Mouse (Mus musculus) MEL (cell line): ENCODE measurements around the gene March2. TPM values are rescaled to one million over a fixed set of nuclear protein-coding genes. Genes with fewer than 3 reads are reported as not detected.

Experiments
- DNase-seq: peaks from one replicate; pipeline ENCODE4 v3.0.0; 2011; ENCODE audit warnings: low read depth, low spot score
- H3K27ac ChIP-seq: 2 replicates; pipeline ENCODE4 v1.5.1; 2012; ENCODE audit warnings: low read depth, mild to moderate bottlenecking, control low read depth, low read length, moderate library complexity; ENCODE audit not compliant: control insufficient read depth
- H3K27me3 ChIP-seq, 2 experiments: fragments of 150-350 bp in 1 of 2; sonication (generic) in 1 of 2; 2 replicates each; pipeline ENCODE4 v1.6.1; 2012; ENCODE audit warnings: low read length in 2 of 2, mild to moderate bottlenecking in 2 of 2, improper control_type of control experiment in 1 of 2, moderate library complexity in 1 of 2; ENCODE audit not compliant: insufficient read depth in 2 of 2, control insufficient read depth in 1 of 2
- H3K36me3 ChIP-seq, 2 experiments: 2 replicates each; pipeline ENCODE4 v1.6.1; 2012 to 2014; ENCODE audit warnings: low read length in 2 of 2, improper control_type of control experiment in 1 of 2, inconsistent platforms in 1 of 2, mild to moderate bottlenecking in 1 of 2; ENCODE audit not compliant: insufficient read depth in 2 of 2, control insufficient read depth in 1 of 2
- H3K4me1 ChIP-seq, 2 experiments: fragments of 150-350 bp in 1 of 2; sonication (generic) in 1 of 2; 2 replicates each; pipeline ENCODE4 v1.6.1; 2012; ENCODE audit warnings: low read length in 2 of 2, improper control_type of control experiment in 1 of 2, mild to moderate bottlenecking in 1 of 2; ENCODE audit not compliant: insufficient read depth in 2 of 2, control insufficient read depth in 1 of 2
- H3K4me3 ChIP-seq, 2 experiments: fragments of 150-350 bp in 1 of 2; sonication (generic) in 1 of 2; 2 replicates each; pipeline ENCODE4 v1.5.1; 2012; ENCODE audit warnings: low read depth in 2 of 2, low read length in 2 of 2, mild to moderate bottlenecking in 2 of 2, moderate library complexity in 2 of 2, control low read depth in 1 of 2, improper control_type of control experiment in 1 of 2; ENCODE audit not compliant: control insufficient read depth in 1 of 2, insufficient read depth in 1 of 2
- H3K79me2 ChIP-seq: 2 replicates; pipeline ENCODE4 v1.6.1; 2012; ENCODE audit warnings: mild to moderate bottlenecking, low read length, moderate library complexity; ENCODE audit not compliant: control insufficient read depth, poor library complexity, insufficient read depth
- H3K9ac ChIP-seq: 2 replicates; pipeline ENCODE4 v1.6.1; 2012; ENCODE audit warnings: low read depth, mild to moderate bottlenecking, control low read depth, low read length, moderate library complexity; ENCODE audit not compliant: control insufficient read depth, poor library complexity, severe bottlenecking
- H3K9me3 ChIP-seq: fragments of 150-350 bp; sonication (generic); replicated peaks from 2 replicates; pipeline ENCODE4 v1.6.1; 2012; ENCODE audit warnings: mild to moderate bottlenecking, low read length, improper control_type of control experiment, moderate library complexity; ENCODE audit not compliant: insufficient read depth
- CTCF ChIP-seq, 3 experiments: IDR thresholded peaks in 2 of 3; conservative IDR thresholded peaks in 1 of 3; 2 replicates each; pipeline ENCODE4 v1.5.1; 2011 to 2012; ENCODE audit warnings: low read length in 3 of 3, low read depth in 2 of 3, mild to moderate bottlenecking in 2 of 3, improper control_type of control experiment in 1 of 3, inconsistent platforms in 1 of 3, mixed read lengths in 1 of 3, moderate library complexity in 1 of 3; ENCODE audit not compliant: control insufficient read depth in 1 of 3, insufficient read depth in 1 of 3, poor library complexity in 1 of 3, severe bottlenecking in 1 of 3
- E2F4 ChIP-seq: IDR thresholded peaks from 2 replicates; pipeline ENCODE4 v1.6.1; 2011; ENCODE audit warnings: low read depth, low read length, improper control_type of control experiment, borderline replicate concordance
- ELF1 ChIP-seq: IDR thresholded peaks from 2 replicates; pipeline ENCODE4 v1.6.1; 2014; ENCODE audit warnings: low read depth, mild to moderate bottlenecking, inconsistent platforms, low read length, improper control_type of control experiment, moderate library complexity
- JUND ChIP-seq: IDR thresholded peaks from 2 replicates; pipeline ENCODE4 v1.6.1; 2011; ENCODE audit warnings: low read depth, mild to moderate bottlenecking, improper control_type of control experiment, low read length
- KAT2A ChIP-seq: conservative IDR thresholded peaks from 2 replicates; pipeline ENCODE4 v1.6.1; 2012; ENCODE audit warnings: low read depth, low read length, improper control_type of control experiment, inconsistent platforms
- MAFK ChIP-seq: IDR thresholded peaks from 2 replicates; pipeline ENCODE4 v1.6.1; 2011; ENCODE audit warnings: low read depth, mild to moderate bottlenecking, low read length, improper control_type of control experiment, borderline replicate concordance
- MAZ ChIP-seq: IDR thresholded peaks from 2 replicates; pipeline ENCODE4 v1.6.1; 2012; ENCODE audit warnings: low read depth, mild to moderate bottlenecking, inconsistent platforms, low read length, improper control_type of control experiment
- NELFE ChIP-seq: IDR thresholded peaks from 2 replicates; pipeline ENCODE4 v1.6.1; 2011; ENCODE audit warnings: low read depth, low read length, improper control_type of control experiment
- NRF1 ChIP-seq: IDR thresholded peaks from 2 replicates; pipeline ENCODE4 v1.6.1; 2014; ENCODE audit warnings: low read depth, mild to moderate bottlenecking, inconsistent platforms, low read length, improper control_type of control experiment, moderate library complexity; ENCODE audit not compliant: poor library complexity, insufficient read depth, severe bottlenecking
- POLR2A ChIP-seq, 2 experiments: IDR thresholded peaks; 2 replicates each; pipeline ENCODE4 v1.6.1; 2011 to 2012; ENCODE audit warnings: low read length in 2 of 2, mild to moderate bottlenecking in 2 of 2, control low read depth in 1 of 2, improper control_type of control experiment in 1 of 2, low read depth in 1 of 2, moderate library complexity in 1 of 2; ENCODE audit not compliant: control insufficient read depth in 1 of 2, insufficient read depth in 1 of 2, poor library complexity in 1 of 2
- SIN3A ChIP-seq: IDR thresholded peaks from 2 replicates; pipeline ENCODE4 v1.6.1; 2012; ENCODE audit warnings: low read length, improper control_type of control experiment, inconsistent platforms
- SMC3 ChIP-seq: IDR thresholded peaks from 2 replicates; pipeline ENCODE4 v1.6.1; 2011; ENCODE audit warnings: low read depth, low read length, improper control_type of control experiment
- TCF12 ChIP-seq: IDR thresholded peaks from 2 replicates; pipeline ENCODE4 v1.6.1; 2014; ENCODE audit warnings: low read depth, mild to moderate bottlenecking, inconsistent platforms, low read length, improper control_type of control experiment, moderate library complexity
- USF2 ChIP-seq, 2 experiments: IDR thresholded peaks; 2 replicates each; pipeline ENCODE4 v1.6.1; 2011 to 2012; ENCODE audit warnings: improper control_type of control experiment in 2 of 2, low read length in 2 of 2, borderline replicate concordance in 1 of 2, inconsistent platforms in 1 of 2, low read depth in 1 of 2, mild to moderate bottlenecking in 1 of 2; ENCODE audit not compliant: insufficient read depth in 1 of 2
- polyA plus RNA-seq, 2 experiments: library from polyadenylated mRNA; stranded (reverse) in 1 of 2; unstranded in 1 of 2; fragments of >175 nt in 1 of 2; fragments of >200 nt in 1 of 2; gene quantifications; 2 replicates each; pipeline versions ENCODE4 v1.2.1 to v1.2.4; 2012; ENCODE audit warnings: low replicate concordance in 2 of 2, low read depth in 1 of 2; ENCODE audit not compliant: insufficient read length in 2 of 2, insufficient read depth in 1 of 2, missing spikeins in 1 of 2
- total RNA-seq: library from RNA; depleted of rRNA; stranded (reverse); fragments of 300-350 nt; gene quantifications from 2 replicates; pipeline ENCODE4 v1.2.3, GENCODE M21; 2012; rRNA removed

March2 gene
- total and polyA plus RNA-seq, 3 experiments, result 10.9 to 18.8 TPM; not detected in 1

- H3K27me3 ChIP-seq, result no peaks in the 10 kb centered on the region
- DNase-seq, result no peak
- H3K79me2 ChIP-seq, result no peaks in the 10 kb centered on the region
- H3K27ac ChIP-seq, result no peak within 1 kb of the TSS
- H3K9me3 ChIP-seq, result no peaks in the 10 kb centered on the region
- no peak within 1 kb of the TSS for H3K9ac ChIP-seq
- H3K36me3 ChIP-seq, result peaks cover 0 to 4% of the 10 kb centered on the region in 2 experiments; a peak in 2 of 4 replicates
- H3K4me1 ChIP-seq, result peaks cover 6 to 7% of the 10 kb centered on the region in 2 experiments; a peak in 3 of 4 replicates
- no peak within 1 kb of the TSS for H3K4me3 ChIP-seq
- TF ChIP-seq SMC3 (no peak), ELF1 (no peak), JUND (no peak), CTCF (IDR thresholded peaks at IDR 0.05 in 2 of 3, conservative IDR thresholded peaks at IDR 0.05 in 1 of 3; ENCODE audit: control insufficient read depth in 1 of 3, insufficient read depth in 1 of 3, low read depth in 2 of 3, low read length in 3 of 3, poor library complexity in 1 of 3, severe bottlenecking in 1 of 3) (no peak), SIN3A (no peak), NRF1 (no peak), NELFE (no peak), KAT2A (no peak)
These were observed 80.8 kb downstream of the March2 start, which contains the start of gene Pram1 for GRCm38 (mm10) chr17:33637516-33638276. Gene Pram1 (plus strand): TSS chr17:33638056.

- DNase-seq, result no peak
- no peaks in the 10 kb centered on the region for H3K79me2 ChIP-seq
These were observed 81.4 kb downstream of the March2 start for GRCm38 (mm10) chr17:33637038-33637437.

More at GRCm38 (mm10) chr17:33637038-33637437, 81.4 kb downstream of the March2 start:
- Histone ChIP-seq H3K9me3 (no peaks in the 10 kb centered on the region), H3K4me3 (no peak overlapping the region), H3K9ac (no peak overlapping the region), H3K36me3 (peaks cover 0 to 4% of the 10 kb centered on the region in 2 experiments; a peak in 2 of 4 replicates), H3K4me1 (peaks cover 6 to 7% of the 10 kb centered on the region in 2 experiments; a peak in 3 of 4 replicates), H3K27me3 (no peaks in the 10 kb centered on the region), H3K27ac (no peak overlapping the region)
- TF ChIP-seq MAZ (no peak), NRF1 (no peak), POLR2A (IDR thresholded peaks at IDR 0.05; ENCODE audit: control insufficient read depth in 1 of 2, insufficient read depth in 1 of 2, low read depth in 1 of 2, low read length in 2 of 2, poor library complexity in 1 of 2) (no peak), SIN3A (no peak), KAT2A (no peak), MAFK (no peak), E2F4 (no peak), USF2 (IDR thresholded peaks at IDR 0.05; ENCODE audit: borderline replicate concordance in 1 of 2, insufficient read depth in 1 of 2, low read depth in 1 of 2, low read length in 2 of 2) (no peak), TCF12 (no peak)

Other genes with a start within 250 kb of the March2 start
- 9.6 and 11.3 TPM in 2 replicates for gene Adamts10, start 194.5 kb downstream of the March2 start, total RNA-seq
- 10 to 100 TPM in 1 of 2 experiments, not detected in 1; 21.0 TPM for gene Adamts10, start 194.5 kb downstream of the March2 start, polyA plus RNA-seq
- 0.08 and 0.13 TPM in 2 replicates for gene Myo1f, start 163.0 kb downstream of the March2 start, total RNA-seq
- gene Myo1f, start 163.0 kb downstream of the March2 start, polyA plus RNA-seq, result under 1 TPM in 1 of 2 experiments, not detected in 1; 0.40 TPM
- gene Zfp414, start 89.6 kb downstream of the March2 start, total RNA-seq, result 8.1 and 8.6 TPM in 2 replicates
- gene Zfp414, start 89.6 kb downstream of the March2 start, polyA plus RNA-seq, result 10 to 100 TPM in 1 of 2 experiments, not detected in 1; 52.2 TPM
- 0.12 TPM in 1 of 2 replicates, not detected in the other for gene Pram1, start 80.6 kb downstream of the March2 start, total RNA-seq
- gene Pram1, start 80.6 kb downstream of the March2 start, polyA plus RNA-seq, result 1 to 10 TPM in 1 of 2 experiments, not detected in 1; 1.6 TPM
- gene Hnrnpm, start 31.8 kb downstream of the March2 start, total RNA-seq, result 203 and 224 TPM in 2 replicates
- gene Hnrnpm, start 31.8 kb downstream of the March2 start, polyA plus RNA-seq, result 100 to 1,000 TPM; 420 to 473 TPM
- gene Rab11b, start 41.9 kb upstream of the March2 start, total RNA-seq, result 24.0 and 26.3 TPM in 2 replicates
- gene Rab11b, start 41.9 kb upstream of the March2 start, polyA plus RNA-seq, result 100 to 1,000 TPM in 1 of 2 experiments, not detected in 1; 105 TPM
- 11.7 and 13.5 TPM in 2 replicates for gene Angptl4, start 63.2 kb upstream of the March2 start, total RNA-seq
- gene Angptl4, start 63.2 kb upstream of the March2 start, polyA plus RNA-seq, result 10 to 100 TPM in 1 of 2 experiments, not detected in 1; 15.8 TPM
- gene Kank3, start 91.8 kb upstream of the March2 start, total RNA-seq, result 5.0 and 5.2 TPM in 2 replicates
- 1 to 10 TPM in 1 of 2 experiments, not detected in 1; 5.5 TPM for gene Kank3, start 91.8 kb upstream of the March2 start, polyA plus RNA-seq
- gene Rps28, start 105.9 kb upstream of the March2 start, total RNA-seq, result 3,378 and 3,556 TPM in 2 replicates
- 1,000 to 10,000 TPM in 1 of 2 experiments, 100 to 1,000 TPM in 1; 994 to 2,154 TPM for gene Rps28, start 105.9 kb upstream of the March2 start, polyA plus RNA-seq
- 359 and 370 TPM in 2 replicates for gene Ndufa7, start 105.9 kb upstream of the March2 start, total RNA-seq
- gene Ndufa7, start 105.9 kb upstream of the March2 start, polyA plus RNA-seq, result 100 to 1,000 TPM in 1 of 2 experiments, not detected in 1; 326 TPM
- 38.5 and 48.5 TPM in 2 replicates for gene Cd320, start 124.4 kb upstream of the March2 start, total RNA-seq
- 10 to 100 TPM in 1 of 2 experiments, not detected in 1; 45.6 TPM for gene Cd320, start 124.4 kb upstream of the March2 start, polyA plus RNA-seq
- gene Gm7029, start 155.2 kb upstream of the March2 start, total RNA-seq, result not detected in 2 replicates
- gene Gm7029, start 155.2 kb upstream of the March2 start, polyA plus RNA-seq, result not detected
- gene Kifc1, start 172.0 kb upstream of the March2 start, total RNA-seq, result 17.1 and 20.6 TPM in 2 replicates
- gene Kifc1, start 172.0 kb upstream of the March2 start, polyA plus RNA-seq, result 10 to 100 TPM in 1 of 2 experiments, not detected in 1; 53.5 TPM
- gene Platr17, start 186.5 kb upstream of the March2 start, total RNA-seq, result not detected in 2 replicates
- not detected for gene Platr17, start 186.5 kb upstream of the March2 start, polyA plus RNA-seq
- gene Daxx, start 190.7 kb upstream of the March2 start, total RNA-seq, result 39.6 and 40.6 TPM in 2 replicates
- 10 to 100 TPM in 1 of 2 experiments, not detected in 1; 68.0 TPM for gene Daxx, start 190.7 kb upstream of the March2 start, polyA plus RNA-seq
- 14.7 and 24.3 TPM in 2 replicates for gene Tapbp, start 197.2 kb upstream of the March2 start, total RNA-seq
- gene Tapbp, start 197.2 kb upstream of the March2 start, polyA plus RNA-seq, result 10 to 100 TPM in 1 of 2 experiments, not detected in 1; 33.3 TPM
- gene Zbtb22, start 197.2 kb upstream of the March2 start, total RNA-seq, result 18.6 and 20.2 TPM in 2 replicates
- gene Zbtb22, start 197.2 kb upstream of the March2 start, polyA plus RNA-seq, result 10 to 100 TPM in 1 of 2 experiments, not detected in 1; 30.0 TPM
- 19.0 and 24.9 TPM in 2 replicates for gene Rgl2, start 210.9 kb upstream of the March2 start, total RNA-seq
- 10 to 100 TPM in 1 of 2 experiments, not detected in 1; 43.6 TPM for gene Rgl2, start 210.9 kb upstream of the March2 start, polyA plus RNA-seq
- 189 and 239 TPM in 2 replicates for gene Pfdn6, start 221.7 kb upstream of the March2 start, total RNA-seq
- gene Pfdn6, start 221.7 kb upstream of the March2 start, polyA plus RNA-seq, result 100 to 1,000 TPM in 1 of 2 experiments, not detected in 1; 222 TPM
- 97.6 and 100 TPM in 2 replicates for gene Wdr46, start 222.0 kb upstream of the March2 start, total RNA-seq
- 100 to 1,000 TPM in 1 of 2 experiments, not detected in 1; 131 TPM for gene Wdr46, start 222.0 kb upstream of the March2 start, polyA plus RNA-seq
- 2.2 and 2.5 TPM in 2 replicates for gene B3galt4, start 232.8 kb upstream of the March2 start, total RNA-seq
- gene B3galt4, start 232.8 kb upstream of the March2 start, polyA plus RNA-seq, result 1 to 10 TPM in 1 of 2 experiments, not detected in 1; 2.9 TPM
- 20.6 and 23.6 TPM in 2 replicates for gene Vps52, start 237.1 kb upstream of the March2 start, total RNA-seq
- gene Vps52, start 237.1 kb upstream of the March2 start, polyA plus RNA-seq, result 10 to 100 TPM in 1 of 2 experiments, not detected in 1; 40.7 TPM
- 252 and 286 TPM in 2 replicates for gene Rps18, start 237.3 kb upstream of the March2 start, total RNA-seq
- gene Rps18, start 237.3 kb upstream of the March2 start, polyA plus RNA-seq, result 1,000 to 10,000 TPM in 1 of 2 experiments, not detected in 1; 1,183 TPM